Mouse (Mus musculus): Measurements from ENCODE around the gene Pgpep1l. TPM values are rescaled to one million over a fixed set of nuclear protein-coding genes. Genes with fewer than 3 reads are reported as not detected.
A peak's percentile ranks its signal among the peaks of the same experiment; 100 is the strongest.
"Not testable (repeated sequence)": the region's sequence is repeated elsewhere in the genome, so short reads cannot be mapped to it uniquely, and the experiment has no call there.

The Pgpep1l gene
- polyA plus RNA-seq, 1 experiment from 2014 or later = not detected

DNA sequence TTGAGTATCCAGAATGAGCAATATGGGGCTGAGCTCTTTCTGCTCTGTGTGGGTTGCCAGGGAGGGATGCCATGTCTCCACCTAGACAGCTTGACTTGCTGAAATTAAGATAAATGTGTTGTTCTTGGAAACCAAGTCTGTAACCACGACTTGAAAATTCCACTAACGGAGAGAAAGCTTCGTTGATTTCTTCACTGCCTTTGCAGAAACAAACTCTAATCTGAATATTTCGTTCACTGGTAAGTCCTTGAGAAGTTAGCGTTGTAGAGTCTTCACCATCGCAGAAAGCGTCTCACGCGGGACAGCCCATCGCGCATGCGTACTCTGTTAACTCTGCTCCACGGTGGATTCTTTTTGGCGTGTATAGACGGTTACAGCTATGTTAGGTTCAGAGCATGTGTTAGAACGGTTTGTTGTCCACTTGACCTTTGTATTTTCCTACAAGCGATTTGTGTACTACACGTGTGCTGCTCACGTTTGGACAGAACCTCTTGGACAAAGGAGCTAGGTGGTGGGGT is 16.4 kb upstream of the Pgpep1l start:
- Histone ChIP-seq H3K36me3 (no peaks in the 10 kb centered on the region), H3K27me3 (peaks cover 8% of the 10 kb centered on the region; the same call in 1 of the 2 replicates), H3K4me3 (no peak overlapping the region), H3K27ac (no peak overlapping the region), H3K4me1 (peaks cover 16% of the 10 kb centered on the region; the same call in 1 of the 2 replicates), H3K9me3 (no peaks in the 10 kb centered on the region), H3K9ac (no peak overlapping the region), H3K4me2 (no peak overlapping the region)
- ATAC-seq (ENCODE audit: borderline replicate concordance, extremely low read depth, low FRiP score, low TSS enrichment) = no peak
- WGBS = 86% methylated on average over 19 of the region's 19 CpGs

- Histone ChIP-seq H3K4me1 (peaks cover 16% of the 10 kb centered on the region; the same call in 1 of the 2 replicates), H3K9me3 (no peaks in the 10 kb centered on the region), H3K4me3 (no peak overlapping the region), H3K36me3 (no peaks in the 10 kb centered on the region), H3K9ac (no peak overlapping the region), H3K27ac (no peak overlapping the region), H3K27me3 (peaks cover 8% of the 10 kb centered on the region; the same call in 1 of the 2 replicates), H3K4me2 (no peak overlapping the region)
- WGBS = 89% methylated on average over 7 of the region's 7 CpGs
- ATAC-seq (ENCODE audit: borderline replicate concordance, extremely low read depth, low FRiP score, low TSS enrichment) = no peak
Observed at GRCm38 (mm10) chr7:68279481-68279880, 15.4 kb upstream of the Pgpep1l start.

DNA sequence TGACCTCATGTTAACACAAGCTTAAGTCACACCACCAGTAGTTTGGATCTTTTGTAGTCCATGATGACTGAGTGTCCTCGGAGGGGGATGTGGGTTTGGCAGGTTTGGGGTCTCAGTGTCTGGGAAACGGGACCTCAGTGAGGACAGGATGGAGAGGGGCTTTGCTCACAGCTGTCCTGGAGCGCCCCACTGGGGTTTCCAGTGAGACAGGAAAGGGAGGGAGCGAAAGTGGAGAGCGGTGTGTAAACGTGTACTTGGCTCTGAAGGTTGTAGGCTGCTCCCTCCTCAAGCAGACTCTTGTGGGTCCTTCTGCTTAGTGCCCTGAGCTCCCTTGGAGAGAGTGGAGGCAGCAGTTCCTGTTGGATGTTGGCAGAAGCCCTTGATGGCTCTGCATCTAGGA is 14.9 kb upstream of the Pgpep1l start:
- ATAC-seq (ENCODE audit: borderline replicate concordance, extremely low read depth, low FRiP score, low TSS enrichment) = no peak
- no peaks in the 10 kb centered on the region for H3K9me3 ChIP-seq
- no peak overlapping the region for H3K27ac ChIP-seq
- no peak overlapping the region for H3K4me3 ChIP-seq
- H3K27me3 ChIP-seq = peaks cover 8% of the 10 kb centered on the region; the same call in 1 of the 2 replicates
- H3K36me3 ChIP-seq = no peaks in the 10 kb centered on the region
- no peak overlapping the region for H3K9ac ChIP-seq
- no peak overlapping the region for H3K4me2 ChIP-seq
- 58% methylated on average over 6 of the region's 6 CpGs for WGBS
- H3K4me1 ChIP-seq = peaks cover 16% of the 10 kb centered on the region; the same call in 1 of the 2 replicates

DNA sequence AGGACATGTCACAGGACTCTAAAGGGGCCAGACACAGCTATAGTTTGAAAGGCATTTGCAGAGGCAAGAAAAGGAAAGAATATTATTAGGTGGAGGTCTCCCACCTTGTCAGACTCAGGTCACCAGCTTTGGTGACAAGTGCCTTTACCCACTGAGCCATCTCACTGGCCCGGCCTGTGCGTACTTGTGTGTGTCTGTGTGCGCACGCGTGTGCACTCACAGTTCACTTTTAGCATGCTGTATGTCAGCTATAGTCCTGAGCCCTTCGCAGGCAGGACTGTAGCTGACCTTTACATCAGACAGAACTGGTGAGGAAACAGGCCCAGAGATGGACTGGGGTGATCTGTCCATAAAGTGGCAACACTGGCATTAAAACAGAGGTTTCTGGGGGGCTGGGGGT is 14.4 kb upstream of the Pgpep1l start:
- Histone ChIP-seq H3K4me1 (peaks cover 16% of the 10 kb centered on the region; the same call in 1 of the 2 replicates), H3K27me3 (peaks cover 8% of the 10 kb centered on the region; the same call in 1 of the 2 replicates), H3K4me3 (no peak overlapping the region), H3K9me3 (no peaks in the 10 kb centered on the region), H3K36me3 (no peaks in the 10 kb centered on the region), H3K4me2 (no peak overlapping the region), H3K27ac (no peak overlapping the region), H3K9ac (no peak overlapping the region)
- ATAC-seq (ENCODE audit: borderline replicate concordance, extremely low read depth, low FRiP score, low TSS enrichment) = no peak
- WGBS = 97% methylated on average over 6 of the region's 6 CpGs

- Histone ChIP-seq H3K4me2 (no peak overlapping the region), H3K9me3 (no peaks in the 10 kb centered on the region), H3K27me3 (peaks cover 8% of the 10 kb centered on the region; the same call in 1 of the 2 replicates), H3K9ac (no peak overlapping the region), H3K4me3 (no peak overlapping the region), H3K27ac (no peak overlapping the region), H3K4me1 (peaks cover 16% of the 10 kb centered on the region; the same call in 1 of the 2 replicates), H3K36me3 (no peaks in the 10 kb centered on the region)
- WGBS = 72% methylated on average over 4 of the region's 4 CpGs
- no peak for ATAC-seq (ENCODE audit: borderline replicate concordance, extremely low read depth, low FRiP score, low TSS enrichment)
Observed at GRCm38 (mm10) chr7:68277897-68278270, 13.9 kb upstream of the Pgpep1l start.

DNA sequence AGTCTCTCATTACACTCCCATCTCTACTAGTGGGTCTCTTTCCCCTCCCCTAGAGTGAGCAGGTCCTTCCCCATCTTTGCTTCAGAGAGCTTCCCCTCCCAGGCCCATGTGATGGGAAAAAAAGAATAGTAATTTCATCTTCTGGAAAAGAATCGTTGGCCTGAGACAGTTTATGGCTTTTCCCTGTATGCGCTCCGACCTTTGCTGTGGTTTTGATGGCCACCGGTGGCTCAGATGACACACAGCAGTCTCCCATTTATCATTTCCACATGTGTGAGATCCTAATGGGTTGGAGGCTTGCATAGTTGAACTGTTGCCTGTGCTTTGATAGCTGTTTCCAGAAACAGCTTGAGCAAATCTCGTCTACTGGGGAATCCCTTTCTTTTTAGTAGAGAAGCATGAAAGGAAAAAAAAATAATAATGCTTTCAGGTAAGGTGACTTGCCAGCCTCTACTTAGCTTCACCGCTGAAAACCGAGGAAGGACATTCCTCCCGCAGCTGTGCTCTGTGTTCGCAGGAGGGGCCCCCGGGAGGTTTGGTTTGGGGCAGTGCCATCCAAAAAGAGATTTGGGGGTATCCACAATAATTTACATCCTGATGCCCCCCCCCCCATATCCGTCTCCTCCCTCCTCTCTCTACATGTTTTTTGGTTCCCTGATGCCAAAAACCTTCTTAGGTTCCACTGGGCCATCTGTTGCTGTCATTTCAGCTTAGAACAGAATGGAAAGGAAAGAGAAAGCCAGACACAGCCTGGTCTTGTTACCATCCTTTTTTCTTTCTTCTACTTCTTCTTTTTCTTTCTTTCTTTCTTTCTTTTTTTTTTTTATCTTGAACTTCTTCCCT is 13.2 kb upstream of the Pgpep1l start:
- Histone ChIP-seq H3K4me1 (peaks cover 16% of the 10 kb centered on the region; the same call in 1 of the 2 replicates), H3K9ac (no peak overlapping the region), H3K27me3 (peaks cover 8% of the 10 kb centered on the region; the same call in 1 of the 2 replicates), H3K9me3 (no peaks in the 10 kb centered on the region), H3K4me2 (no peak overlapping the region), H3K27ac (no peak overlapping the region), H3K36me3 (no peaks in the 10 kb centered on the region), H3K4me3 (no peak overlapping the region)
- 38% methylated on average over 11 of the region's 11 CpGs for WGBS
- ATAC-seq (ENCODE audit: borderline replicate concordance, extremely low read depth, low FRiP score, low TSS enrichment) = no peak

GRCm38 (mm10) chr7:68275838-68276731 is 12.1 kb upstream of the Pgpep1l start:
- WGBS = 8% methylated on average over 36 of the region's 36 CpGs
- Histone ChIP-seq H3K9ac (peak overlapping the region; percentile 30), H3K36me3 (no peaks in the 10 kb centered on the region), H3K4me2 (peak overlapping the region; percentile 91), H3K9me3 (no peaks in the 10 kb centered on the region), H3K4me1 (peaks cover 16% of the 10 kb centered on the region; the same call in 1 of the 2 replicates), H3K27ac (no peak overlapping the region), H3K27me3 (peaks cover 8% of the 10 kb centered on the region; the same call in 1 of the 2 replicates), H3K4me3 (peak overlapping the region; percentile 40)
- no peak for ATAC-seq (ENCODE audit: borderline replicate concordance, extremely low read depth, low FRiP score, low TSS enrichment)

- not testable (repeated sequence) for H3K9me3 ChIP-seq; H3K27ac ChIP-seq; ATAC-seq (ENCODE audit: borderline replicate concordance, extremely low read depth, low FRiP score, low TSS enrichment); H3K36me3 ChIP-seq; H3K27me3 ChIP-seq
- H3K9ac ChIP-seq = peak overlapping the region; percentile 30; the same call in 1 of the 2 replicates
- peak overlapping the region; percentile 91 for H3K4me2 ChIP-seq
- H3K4me3 ChIP-seq = peak overlapping the region; percentile 40
- 48% methylated on average over 9 of the region's 9 CpGs for WGBS
- peaks cover 19% of the 10 kb centered on the region for H3K4me1 ChIP-seq
Observed at GRCm38 (mm10) chr7:68275445-68275837, 11.4 kb upstream of the Pgpep1l start.

DNA sequence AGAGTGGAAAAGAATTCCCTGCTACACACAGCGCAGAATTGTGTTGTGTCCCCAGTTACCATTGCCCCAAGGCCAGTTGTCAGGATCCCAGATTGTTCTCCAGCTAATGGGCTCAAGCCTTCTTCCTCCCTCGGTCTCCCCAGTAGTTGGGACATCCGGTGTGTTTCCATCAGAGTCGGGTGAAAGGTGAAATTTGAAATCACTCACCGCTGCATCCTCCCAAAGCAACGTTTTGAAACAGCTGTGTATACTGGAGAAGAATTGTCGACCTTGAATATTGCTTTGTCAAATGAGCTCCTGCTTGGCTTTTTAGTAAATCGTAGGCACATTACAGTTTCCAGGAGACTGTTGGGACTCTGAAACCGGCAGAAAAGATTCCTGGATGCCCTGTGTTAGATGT is 10.9 kb upstream of the Pgpep1l start:
- Histone ChIP-seq H3K36me3 (no peaks in the 10 kb centered on the region), H3K9ac (no peak overlapping the region), H3K4me3 (no peak overlapping the region), H3K9me3 (no peaks in the 10 kb centered on the region), H3K4me2 (no peak overlapping the region), H3K27me3 (peaks cover 8% of the 10 kb centered on the region; the same call in 1 of the 2 replicates), H3K4me1 (peaks cover 22% of the 10 kb centered on the region), H3K27ac (no peak overlapping the region)
- ATAC-seq (ENCODE audit: borderline replicate concordance, extremely low read depth, low FRiP score, low TSS enrichment) = no peak
- 52% methylated on average over 9 of the region's 9 CpGs for WGBS

DNA sequence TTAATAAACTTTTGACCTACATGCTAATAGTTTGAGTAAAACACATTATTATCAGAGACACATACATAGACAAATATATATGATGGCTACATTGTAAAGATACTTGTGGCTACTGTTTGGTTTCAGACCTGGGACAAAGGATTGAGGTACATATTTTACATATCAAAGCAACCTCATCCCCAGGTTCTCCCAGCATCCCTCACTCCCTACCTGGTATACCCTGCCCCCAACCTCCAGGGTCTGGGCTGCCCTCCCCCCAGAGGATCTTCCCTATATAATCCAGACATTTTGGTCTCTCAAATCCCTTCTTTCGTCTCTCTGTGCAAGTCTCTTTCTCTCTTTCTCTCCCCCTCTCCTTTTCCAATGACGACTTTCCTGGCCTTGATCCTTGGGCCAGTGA is 10.2 kb upstream of the Pgpep1l start:
- no peak overlapping the region for H3K9ac ChIP-seq
- no peak for ATAC-seq (ENCODE audit: borderline replicate concordance, extremely low read depth, low FRiP score, low TSS enrichment)
- H3K4me1 ChIP-seq = peaks cover 21% of the 10 kb centered on the region
- peaks cover 8% of the 10 kb centered on the region; the same call in 1 of the 2 replicates for H3K27me3 ChIP-seq
- no peak overlapping the region for H3K27ac ChIP-seq
- no peaks in the 10 kb centered on the region for H3K9me3 ChIP-seq
- no peaks in the 10 kb centered on the region for H3K36me3 ChIP-seq
- H3K4me3 ChIP-seq = no peak overlapping the region
- no peak overlapping the region for H3K4me2 ChIP-seq
- WGBS = 56% methylated on average over 2 of the region's 2 CpGs

DNA sequence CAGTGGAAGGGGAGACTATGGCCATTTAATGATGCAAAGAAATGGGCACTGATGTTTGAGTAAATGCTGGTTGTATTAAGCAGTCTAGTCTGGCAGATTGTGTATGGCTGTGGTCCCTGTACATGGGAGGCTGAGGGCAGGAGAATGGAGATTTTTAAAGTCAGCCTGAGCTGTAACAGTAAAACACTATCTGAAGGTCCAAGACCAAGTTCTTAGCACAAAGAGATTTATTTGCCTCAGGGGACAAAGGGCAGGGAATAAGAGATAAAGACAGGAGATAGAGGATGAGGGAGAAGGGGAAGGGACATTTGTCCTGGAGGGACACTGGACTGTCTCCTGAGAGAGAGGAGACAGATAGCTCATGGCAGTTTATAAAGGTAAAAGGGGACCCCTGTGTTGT is 9.5 kb upstream of the Pgpep1l start, which contains the start of gene Fam169b:
Fam169b (plus strand) TSS at position 325 of the 400 bp plus-strand sequence.
- Histone ChIP-seq H3K36me3 (no peaks in the 10 kb centered on the region), H3K4me3 (no peak within 1 kb of the TSS), H3K27ac (no peak within 1 kb of the TSS), H3K27me3 (peaks cover 8% of the 10 kb centered on the region; the same call in 1 of the 2 replicates), H3K4me2 (no peak within 1 kb of the TSS), H3K9me3 (no peaks in the 10 kb centered on the region), H3K4me1 (peaks cover 20% of the 10 kb centered on the region), H3K9ac (no peak within 1 kb of the TSS)
- ATAC-seq (ENCODE audit: borderline replicate concordance, extremely low read depth, low FRiP score, low TSS enrichment) = no peak
